Mouse (Mus musculus): ENCODE results near the gene Gm19410.
A peak's percentile ranks its signal among the peaks of the same experiment; 100 is the strongest.

Gene Gm19410

DNA sequence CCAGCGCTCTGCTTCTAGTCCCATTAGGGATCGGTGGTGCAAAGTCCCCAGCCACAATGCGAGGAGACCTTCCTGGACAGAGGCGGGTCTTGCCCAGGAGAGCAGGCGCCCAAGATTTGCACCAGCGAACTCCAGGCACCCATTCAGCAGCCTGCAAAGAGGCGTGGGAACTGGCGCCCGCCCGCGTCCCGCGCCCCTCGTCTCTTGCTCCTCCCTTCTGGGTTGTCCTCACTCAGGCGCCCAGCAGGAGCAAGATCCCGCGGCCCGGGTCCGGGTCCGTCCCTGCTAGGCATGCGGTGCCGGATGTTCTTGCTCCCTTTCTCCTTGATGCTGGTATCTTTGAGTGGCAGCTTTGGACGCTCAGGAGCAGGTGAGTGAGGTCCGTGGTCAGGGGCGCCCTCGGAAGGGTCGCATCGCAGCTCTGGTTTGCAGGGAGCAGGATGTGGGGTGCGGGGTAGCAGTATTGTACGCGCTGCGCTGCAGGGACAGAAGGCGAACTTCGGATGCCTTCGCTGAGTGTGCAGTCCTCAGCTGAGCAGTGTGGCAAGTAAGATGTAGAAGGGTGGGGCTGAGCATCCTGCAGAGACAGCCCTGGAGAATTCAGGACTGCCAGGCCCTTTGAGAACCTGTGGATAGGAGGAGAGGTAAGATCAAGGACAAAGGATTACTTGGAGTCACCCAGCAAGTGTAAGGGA, at the start of gene Gm19410:
TSS of gene Gm19410 (plus strand) at position 292 of the 695 bp plus-strand sequence.
- no peak for DNase-seq

GRCm38 (mm10) chr8:35730776-35731175, 34.8 kb upstream of the Gm19410 start:
- no peak for DNase-seq

GRCm38 (mm10) chr8:35735438-35735837, 30.2 kb upstream of the Gm19410 start:
- no peak for DNase-seq

DNA sequence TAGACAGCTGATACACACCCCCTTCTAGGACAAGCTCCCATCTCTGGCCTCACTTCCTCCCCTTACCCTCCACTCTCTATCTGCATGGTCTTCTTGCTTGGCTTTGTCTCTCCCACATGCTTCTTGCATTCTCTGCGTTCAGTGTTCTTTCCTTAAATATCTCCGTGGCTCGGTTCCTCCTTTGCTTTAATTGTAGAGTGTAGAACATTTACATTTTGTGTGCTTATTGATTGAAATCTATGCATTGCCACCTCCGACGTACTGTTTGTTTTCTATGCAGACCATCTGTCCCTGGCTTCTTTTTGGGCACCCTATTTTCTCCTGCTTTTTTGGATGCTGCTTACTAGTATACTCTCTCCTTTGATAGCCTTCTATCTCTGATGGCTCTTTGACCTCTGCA, 9.4 kb upstream of the Gm19410 start:
- no peak for DNase-seq

DNA sequence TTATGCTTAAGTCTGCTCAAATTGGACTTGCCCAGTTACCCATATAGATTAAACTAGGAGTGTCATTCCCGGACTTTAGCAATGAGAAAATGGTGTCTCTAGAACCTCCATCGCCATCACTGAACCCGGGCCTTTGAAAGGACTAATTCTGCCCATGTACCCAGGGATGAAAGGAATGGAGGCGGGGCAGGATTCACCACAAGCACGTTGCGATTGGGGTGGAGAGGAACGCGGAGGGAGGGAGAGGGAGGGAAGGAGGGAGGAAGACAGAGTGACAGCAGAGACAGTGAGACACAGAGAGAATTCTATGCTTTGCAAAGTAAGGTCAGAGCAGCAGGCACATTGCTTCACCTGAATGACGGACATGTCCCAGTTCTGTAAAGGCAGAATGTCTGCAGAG, 570 bp upstream of the Gm19410 start:
- DNase-seq: no peak

GRCm38 (mm10) chr8:35773508-35773907, 7.9 kb downstream of the Gm19410 start:
- peak; percentile 20 for DNase-seq
